Mouse (Mus musculus) bone marrow macrophage, adult 2 months (primary cell): ENCODE results near the gene Uba52.

Experiments
- CTCF ChIP-seq: IDR thresholded peaks from 2 replicates; pipeline ENCODE4 v1.5.1; 2012; ENCODE audit warnings: low read depth, mild to moderate bottlenecking, low read length, moderate library complexity
- POLR2A ChIP-seq: IDR thresholded peaks from 2 replicates; pipeline ENCODE4 v1.6.1; 2012; ENCODE audit warnings: mild to moderate bottlenecking, low read depth, low read length, borderline replicate concordance

DNA sequence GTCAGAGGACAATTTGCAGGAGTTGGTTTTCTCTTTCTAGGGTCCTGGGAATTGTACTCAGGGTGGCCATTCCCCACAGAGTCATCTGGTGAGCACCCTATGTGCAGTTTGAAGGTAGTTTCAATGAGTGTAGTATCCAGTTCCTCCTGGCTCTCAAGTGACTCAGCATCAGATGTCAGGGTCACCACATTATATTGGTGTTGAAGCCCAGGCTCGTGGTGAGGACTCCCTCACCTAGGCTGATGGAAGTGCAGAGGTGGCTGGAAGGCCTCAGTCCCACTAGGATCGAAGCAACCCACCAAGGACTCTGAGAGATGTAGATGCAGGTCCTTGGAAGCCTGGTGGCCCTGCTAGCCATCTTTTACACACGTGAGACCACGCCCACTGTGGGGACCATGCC, 35.8 kb upstream of the Uba52 start:
- TF ChIP-seq POLR2A (no peak), CTCF (no peak)
